Mouse (Mus musculus) spleen, adult 2 months (tissue): ENCODE data around the gene Lrrn3.

Source experiments
- CTCF ChIP-seq: fragments of 200-500 bp; IDR thresholded peaks from 2 replicates; pipeline ENCODE4 v1.5.1; 2011; ENCODE audit warnings: mild to moderate bottlenecking, inconsistent platforms; ENCODE audit not compliant: insufficient read depth, insufficient read length, insufficient replicate concordance; ENCODE audit errors: extremely low read depth
- POLR2A ChIP-seq: fragments of 200-500 bp; IDR thresholded peaks from 2 replicates; pipeline ENCODE4 v1.6.1; 2011; ENCODE audit warnings: low read depth, low read length, inconsistent platforms

DNA sequence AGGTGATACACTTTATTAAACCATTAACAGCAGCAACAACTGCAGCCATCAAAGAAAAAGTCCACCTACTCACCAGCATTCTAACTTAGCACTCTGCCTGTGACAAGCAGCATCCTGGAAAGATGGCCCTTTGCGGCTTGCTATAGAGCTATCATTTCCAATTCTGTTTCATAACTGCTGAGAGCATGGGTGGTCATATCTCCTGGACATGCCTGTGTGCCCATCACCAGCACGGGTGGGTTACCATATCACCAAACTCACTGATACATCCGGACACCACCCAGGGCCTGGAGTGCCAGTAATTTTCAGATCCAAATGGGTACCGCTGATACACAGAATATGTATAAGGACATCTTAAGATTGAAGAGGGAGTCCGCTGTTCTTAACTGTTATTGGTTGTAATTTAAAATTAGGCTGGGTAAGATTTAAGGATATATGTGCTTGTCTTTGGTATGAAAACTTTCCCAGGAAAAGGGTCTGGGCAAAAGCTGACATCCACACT lies 3.1 kb downstream of the Lrrn3 start:
- no peak for TF ChIP-seq POLR2A
- no peak for TF ChIP-seq CTCF
